Mouse (Mus musculus): Measurements from ENCODE around the gene Nit2. TPM values are rescaled to one million over a fixed set of nuclear protein-coding genes. Genes with fewer than 3 reads are reported as not detected.

Gene Nit2
- polyA plus RNA-seq, 1 experiment from 2014 or later: 42.5 TPM

- 57% methylated on average over 7 of the region's 7 CpGs for WGBS (ENCODE audit: insufficient replicate concordance)
Measured at GRCm38 (mm10) chr16:57159835-57160234, 7.3 kb downstream of the Nit2 start.

GRCm38 (mm10) chr16:57157728-57158127 lies 9.4 kb downstream of the Nit2 start:
- no peak overlapping the region for H3K9ac ChIP-seq
- H3K27ac ChIP-seq: no peak overlapping the region
- 70% methylated on average over 4 of the region's 4 CpGs for WGBS (ENCODE audit: insufficient replicate concordance)
- no peak for ATAC-seq
- H3K4me1 ChIP-seq: peaks cover 14% of the 10 kb centered on the region
- no peak overlapping the region for H3K4me3 ChIP-seq
- H3K27me3 ChIP-seq (replicated peaks): no peaks in the 10 kb centered on the region
- H3K4me2 ChIP-seq: no peak overlapping the region
- no peaks in the 10 kb centered on the region for H3K9me3 ChIP-seq (replicated peaks)
- peaks cover 87% of the 10 kb centered on the region for H3K36me3 ChIP-seq

More at GRCm38 (mm10) chr16:57159835-57160234, 7.3 kb downstream of the Nit2 start:
- no peak overlapping the region for H3K4me2 ChIP-seq
- peaks cover 19% of the 10 kb centered on the region for H3K4me1 ChIP-seq
- no peak overlapping the region for H3K27ac ChIP-seq
- peaks cover 84% of the 10 kb centered on the region for H3K36me3 ChIP-seq
- H3K27me3 ChIP-seq (replicated peaks): no peaks in the 10 kb centered on the region
- no peak for ATAC-seq
- no peak overlapping the region for H3K4me3 ChIP-seq
- no peaks in the 10 kb centered on the region for H3K9me3 ChIP-seq (replicated peaks)
- no peak overlapping the region for H3K9ac ChIP-seq

GRCm38 (mm10) chr16:57157076-57157475 lies 10.1 kb downstream of the Nit2 start:
- Histone ChIP-seq H3K27me3 (replicated peaks) (no peaks in the 10 kb centered on the region), H3K4me1 (peaks cover 14% of the 10 kb centered on the region), H3K36me3 (peaks cover 86% of the 10 kb centered on the region), H3K9ac (no peak overlapping the region), H3K4me2 (no peak overlapping the region), H3K9me3 (replicated peaks) (no peaks in the 10 kb centered on the region), H3K27ac (no peak overlapping the region), H3K4me3 (no peak overlapping the region)
- 88% methylated on average over 4 of the region's 4 CpGs for WGBS (ENCODE audit: insufficient replicate concordance)
- no peak for ATAC-seq

- Histone ChIP-seq H3K4me1 (peaks cover 14% of the 10 kb centered on the region), H3K9ac (no peak overlapping the region), H3K4me2 (peak overlapping the region; percentile 17; the same call in 1 of the 2 replicates), H3K36me3 (peaks cover 83% of the 10 kb centered on the region), H3K27me3 (replicated peaks) (no peaks in the 10 kb centered on the region), H3K4me3 (no peak overlapping the region), H3K27ac (no peak overlapping the region), H3K9me3 (replicated peaks) (no peaks in the 10 kb centered on the region)
- peak; percentile 86 for ATAC-seq
Measured at GRCm38 (mm10) chr16:57155899-57156298, 11.2 kb downstream of the Nit2 start.

GRCm38 (mm10) chr16:57151437-57151836 lies 15.7 kb downstream of the Nit2 start:
- Histone ChIP-seq H3K36me3 (peaks cover 79% of the 10 kb centered on the region), H3K9me3 (replicated peaks) (no peaks in the 10 kb centered on the region), H3K27ac (no peak overlapping the region), H3K27me3 (replicated peaks) (no peaks in the 10 kb centered on the region), H3K4me2 (no peak overlapping the region), H3K4me3 (no peak overlapping the region), H3K4me1 (peaks cover 10% of the 10 kb centered on the region), H3K9ac (no peak overlapping the region)
- WGBS (ENCODE audit: insufficient replicate concordance): 83% methylated on average over 4 of the region's 4 CpGs
- no peak for ATAC-seq

GRCm38 (mm10) chr16:57144741-57145140 lies 22.4 kb downstream of the Nit2 start:
- no peak overlapping the region for H3K9ac ChIP-seq
- H3K4me1 ChIP-seq: no peaks in the 10 kb centered on the region
- no peak for ATAC-seq
- peaks cover 75% of the 10 kb centered on the region for H3K36me3 ChIP-seq
- no peaks in the 10 kb centered on the region for H3K27me3 ChIP-seq (replicated peaks)
- no peak overlapping the region for H3K4me2 ChIP-seq
- H3K27ac ChIP-seq: no peak overlapping the region
- 82% methylated on average over 5 of the region's 5 CpGs for WGBS (ENCODE audit: insufficient replicate concordance)
- H3K9me3 ChIP-seq (replicated peaks): no peaks in the 10 kb centered on the region
- no peak overlapping the region for H3K4me3 ChIP-seq

- H3K27ac ChIP-seq: no peak overlapping the region
- no peaks in the 10 kb centered on the region for H3K27me3 ChIP-seq (replicated peaks)
- H3K4me1 ChIP-seq: peaks cover 12% of the 10 kb centered on the region
- H3K4me3 ChIP-seq: no peak overlapping the region
- peaks cover 54% of the 10 kb centered on the region for H3K36me3 ChIP-seq
- H3K4me2 ChIP-seq: no peak overlapping the region
- no peak overlapping the region for H3K9ac ChIP-seq
- H3K9me3 ChIP-seq (replicated peaks): no peaks in the 10 kb centered on the region
- ATAC-seq: no peak
- 86% methylated on average over 6 of the region's 6 CpGs for WGBS (ENCODE audit: insufficient replicate concordance)
Measured at GRCm38 (mm10) chr16:57133611-57134010, 33.5 kb downstream of the Nit2 start.

GRCm38 (mm10) chr16:57132326-57132725 lies 34.8 kb downstream of the Nit2 start:
- peaks cover 48% of the 10 kb centered on the region for H3K36me3 ChIP-seq
- WGBS (ENCODE audit: insufficient replicate concordance): 38% methylated on average over 1 of the region's 1 CpGs

GRCm38 (mm10) chr16:57131544-57131943 lies 35.6 kb downstream of the Nit2 start:
- Histone ChIP-seq H3K9me3 (replicated peaks) (no peaks in the 10 kb centered on the region), H3K9ac (no peak overlapping the region), H3K4me3 (no peak overlapping the region), H3K27me3 (replicated peaks) (no peaks in the 10 kb centered on the region), H3K4me1 (peaks cover 22% of the 10 kb centered on the region), H3K36me3 (peaks cover 43% of the 10 kb centered on the region), H3K27ac (no peak overlapping the region), H3K4me2 (no peak overlapping the region)
- no peak for ATAC-seq
- 86% methylated on average over 4 of the region's 4 CpGs for WGBS (ENCODE audit: insufficient replicate concordance)

More at GRCm38 (mm10) chr16:57132326-57132725, 34.8 kb downstream of the Nit2 start:
- no peak overlapping the region for H3K9ac ChIP-seq
- no peak overlapping the region for H3K4me2 ChIP-seq
- no peaks in the 10 kb centered on the region for H3K27me3 ChIP-seq (replicated peaks)
- ATAC-seq: no peak
- no peaks in the 10 kb centered on the region for H3K9me3 ChIP-seq (replicated peaks)
- H3K4me1 ChIP-seq: peaks cover 18% of the 10 kb centered on the region
- H3K4me3 ChIP-seq: no peak overlapping the region
- no peak overlapping the region for H3K27ac ChIP-seq

- H3K27ac ChIP-seq: no peak overlapping the region
- H3K4me1 ChIP-seq: peaks cover 22% of the 10 kb centered on the region
- peaks cover 36% of the 10 kb centered on the region for H3K36me3 ChIP-seq
- no peaks in the 10 kb centered on the region for H3K9me3 ChIP-seq (replicated peaks)
- 84% methylated on average over 3 of the region's 3 CpGs for WGBS (ENCODE audit: insufficient replicate concordance)
- H3K4me2 ChIP-seq: no peak overlapping the region
- no peaks in the 10 kb centered on the region for H3K27me3 ChIP-seq (replicated peaks)
- ATAC-seq: no peak
- no peak overlapping the region for H3K9ac ChIP-seq
- no peak overlapping the region for H3K4me3 ChIP-seq
Measured at GRCm38 (mm10) chr16:57130752-57131400, 36.3 kb downstream of the Nit2 start.

GRCm38 (mm10) chr16:57127825-57128224 lies 39.3 kb downstream of the Nit2 start:
- H3K4me3 ChIP-seq: no peak overlapping the region
- no peaks in the 10 kb centered on the region for H3K27me3 ChIP-seq (replicated peaks)
- peaks cover 41% of the 10 kb centered on the region for H3K4me1 ChIP-seq
- ATAC-seq: no peak
- no peak overlapping the region for H3K9ac ChIP-seq
- H3K36me3 ChIP-seq: peaks cover 15% of the 10 kb centered on the region
- WGBS (ENCODE audit: insufficient replicate concordance): 79% methylated on average over 2 of the region's 2 CpGs
- H3K27ac ChIP-seq: no peak overlapping the region
- no peak overlapping the region for H3K4me2 ChIP-seq
- H3K9me3 ChIP-seq (replicated peaks): no peaks in the 10 kb centered on the region

- peaks cover 15% of the 10 kb centered on the region for H3K36me3 ChIP-seq
- H3K4me1 ChIP-seq: peaks cover 39% of the 10 kb centered on the region
- no peak overlapping the region for H3K27ac ChIP-seq
- no peaks in the 10 kb centered on the region for H3K27me3 ChIP-seq (replicated peaks)
- no peak overlapping the region for H3K4me2 ChIP-seq
- no peak for ATAC-seq
- H3K9ac ChIP-seq: no peak overlapping the region
- 66% methylated on average over 4 of the region's 4 CpGs for WGBS (ENCODE audit: insufficient replicate concordance)
- H3K4me3 ChIP-seq: no peak overlapping the region
- no peaks in the 10 kb centered on the region for H3K9me3 ChIP-seq (replicated peaks)
Measured at GRCm38 (mm10) chr16:57126268-57126667, 40.9 kb downstream of the Nit2 start.

All from liver, embryonic 12.5 days (tissue).